In the genomic region with DNA sequence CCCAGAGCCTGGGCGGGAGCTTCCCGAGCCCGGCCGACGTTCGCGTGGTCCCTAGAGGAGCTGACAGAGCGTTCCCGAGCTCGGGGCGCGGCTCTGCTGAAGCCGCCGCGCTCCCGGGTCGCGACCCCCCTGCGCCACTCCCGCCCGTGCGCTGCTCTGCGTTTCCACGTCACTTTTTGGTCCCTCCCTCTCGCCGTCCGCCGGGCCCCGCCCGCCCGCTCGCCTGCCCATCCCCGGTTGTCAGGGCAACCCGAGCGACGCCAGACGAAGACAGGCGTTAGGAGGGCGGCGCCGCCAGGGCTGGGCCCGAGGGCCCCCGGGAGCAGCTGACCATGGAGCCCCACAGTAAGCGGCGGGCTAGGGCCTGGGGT, we compare ENCODE assay signal across 8 mouse cellular contexts. TPM values are rescaled to one million over a fixed set of nuclear protein-coding genes. Genes with fewer than 3 reads are reported as not detected.
DNase-seq lines count a peak whose midpoint lies in the region; ATAC-seq lines count a peak whose summit lies in the region.

Fank1 (plus strand) TSS at position 236 of the 371 bp plus-strand sequence.

- peak; percentile 67 for DNase-seq in adipocyte (ENCODE audit: low spot score)
- peak; percentile 68 to 79 for DNase-seq in gastrocnemius, adult 8-10 months (ENCODE audit: low spot score in 2 of 2)
- peak; percentile 91 for DNase-seq in induced T-regulatory cell, adult 2 months (ENCODE audit: low read depth)
- DNase-seq in left cerebral cortex, postnatal 25 days (ENCODE audit: low spot score in 2 of 2), result peak; percentile 84 to 86
- peak; percentile 89 for DNase-seq in mesoderm, embryonic 11.5 days (ENCODE audit: low read depth, low spot score)
- peak; percentile 88 for DNase-seq in right cerebral cortex, postnatal 25 days
- peak; percentile 85 to 90 for DNase-seq in urinary bladder, postnatal 4 days (ENCODE audit: low spot score in 2 of 2)

- ATAC-seq in common myeloid progenitor, adult 5-6 weeks (replicated peaks; ENCODE audit: low read depth, poor library complexity, severe bottlenecking), result peak; percentile 94

- intact Hi-C loops in left cerebral cortex, postnatal 25 days (cut with DNase I), result loop anchor here (2.0 kb wide), 1 partner anchor 68 kb away; the partner anchor contains the start of gene Bccip

RNA-seq across cellular contexts. Expression of gene Fank1, which starts in this region (rescaled TPM):
- 1.6 TPM in 1 of 2 replicates, not detected in the other for total RNA-seq in common myeloid progenitor, adult 5-6 weeks (2017)
- not detected for total RNA-seq in gastrocnemius, adult 8-10 months (2022)
- total RNA-seq in left cerebral cortex, postnatal 25 days (2021), result 1 to 10 TPM; 3.7 to 3.9 TPM

Comparison
In these comparisons a context has a peak if more than half of its experiments do, and no peak if none do; other contexts are left out.
1. Peak in every context shown above with its lines: DNase-seq and ATAC-seq.
2. Peak in DNase-seq in gastrocnemius, adult 8-10 months; RNA of the gene not detected or under 1 TPM.